Mouse (Mus musculus): ENCODE measurements around the gene F2rl1.

DNA sequence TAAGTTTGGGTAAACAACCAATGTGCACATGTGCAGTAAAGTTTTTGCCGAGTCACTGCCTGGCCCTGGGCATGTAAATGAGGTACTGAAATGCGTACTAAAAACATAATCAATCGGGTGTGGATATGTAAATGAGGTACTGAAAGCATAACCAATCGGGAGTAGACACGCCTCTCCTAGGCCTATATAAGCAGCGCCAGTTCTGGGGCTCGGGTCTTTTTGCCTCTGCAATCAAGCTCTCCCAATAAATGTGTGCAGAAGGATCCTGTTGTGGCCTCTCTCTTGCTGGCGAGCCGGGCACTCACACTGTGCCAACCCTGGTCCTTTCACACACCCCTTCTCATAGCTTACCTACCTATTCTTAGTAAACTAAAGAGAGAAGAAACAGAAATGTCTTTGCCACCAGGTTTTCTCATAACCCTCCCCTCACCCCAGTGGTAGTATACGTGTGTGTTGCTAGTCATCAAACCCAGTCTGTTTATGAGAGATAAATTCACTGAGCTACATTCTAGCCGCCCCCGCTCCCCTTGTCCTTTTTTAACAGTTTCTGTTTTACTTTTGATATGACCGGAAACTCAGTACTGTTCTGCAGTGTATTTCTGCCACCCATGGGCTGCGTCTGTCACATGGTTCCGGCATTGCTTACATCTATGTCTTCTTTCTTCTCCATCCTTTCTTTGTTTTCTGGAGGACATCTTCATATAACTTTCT, 42.0 kb upstream of the F2rl1 start:
- TF ChIP-seq CTCF (IDR thresholded peaks at IDR 0.05; ENCODE audit: control insufficient read depth, insufficient read depth, insufficient replicate concordance, low read depth, low read length) (no peak), POLR2A (IDR thresholded peaks at IDR 0.05; ENCODE audit: control insufficient read depth, low read depth, low read length) (no peak)

Measured in testis, adult 2 months (tissue).